Mouse (Mus musculus): ENCODE data around the gene Zmiz1. TPM values are rescaled to one million over a fixed set of nuclear protein-coding genes. Genes with fewer than 3 reads are reported as not detected.

The Zmiz1 gene
- polyA plus RNA-seq, 1 experiment from 2014 or later, result 42.2 TPM

- H3K27me3 ChIP-seq (ENCODE audit: low read depth, poor library complexity, severe bottlenecking), result no peaks in the 10 kb centered on the region; the same call in 1 of the 2 replicates
- WGBS, result under 1% methylated on average over 31 of the region's 31 CpGs
- peak overlapping the region; percentile 99 for H3K27ac ChIP-seq (replicated peaks)
- peak; percentile 88 for DNase-seq (ENCODE audit: low spot score)
- H3K4me3 ChIP-seq, result peak overlapping the region; percentile 91
- H3K36me3 ChIP-seq, result peaks cover 18% of the 10 kb centered on the region
- H3K9me3 ChIP-seq (replicated peaks), result no peaks in the 10 kb centered on the region
- peaks cover 96% of the 10 kb centered on the region for H3K4me1 ChIP-seq
These were observed 147.6 kb downstream of the Zmiz1 start for GRCm38 (mm10) chr14:25606372-25607140.

- H3K27ac ChIP-seq (replicated peaks), result peak overlapping the region; percentile 99
- WGBS, result under 1% methylated on average over 85 of the region's 103 CpGs
- no peaks in the 10 kb centered on the region for H3K9me3 ChIP-seq (replicated peaks)
- peak; percentile 83 for DNase-seq (ENCODE audit: low spot score)
- no peaks in the 10 kb centered on the region; the same call in 1 of the 2 replicates for H3K27me3 ChIP-seq (ENCODE audit: low read depth, poor library complexity, severe bottlenecking)
- H3K4me3 ChIP-seq, result peak overlapping the region; percentile 91
- peaks cover 26% of the 10 kb centered on the region for H3K36me3 ChIP-seq
- peaks cover 96% of the 10 kb centered on the region for H3K4me1 ChIP-seq
These were observed 148.4 kb downstream of the Zmiz1 start for GRCm38 (mm10) chr14:25607141-25607967.

GRCm38 (mm10) chr14:25607968-25608491 lies 149.0 kb downstream of the Zmiz1 start:
- 1% methylated on average over 53 of the region's 53 CpGs for WGBS
- Histone ChIP-seq H3K4me1 (peaks cover 96% of the 10 kb centered on the region), H3K4me3 (peak overlapping the region; percentile 91), H3K9me3 (replicated peaks) (no peaks in the 10 kb centered on the region), H3K27ac (replicated peaks) (peak overlapping the region; percentile 99), H3K36me3 (peaks cover 28% of the 10 kb centered on the region), H3K27me3 (ENCODE audit: low read depth, poor library complexity, severe bottlenecking) (no peaks in the 10 kb centered on the region)
- DNase-seq (ENCODE audit: low spot score), result peak; percentile 74

GRCm38 (mm10) chr14:25608618-25609017 lies 149.6 kb downstream of the Zmiz1 start:
- peak; percentile 30 for DNase-seq (ENCODE audit: low spot score)

GRCm38 (mm10) chr14:25609355-25609754 lies 150.4 kb downstream of the Zmiz1 start:
- peaks cover 87% of the 10 kb centered on the region for H3K4me1 ChIP-seq
- H3K4me3 ChIP-seq, result peak overlapping the region; percentile 32
- no peak overlapping the region; the same call in 1 of the 2 replicates for H3K27ac ChIP-seq (replicated peaks)
- H3K27me3 ChIP-seq (ENCODE audit: low read depth, poor library complexity, severe bottlenecking), result no peaks in the 10 kb centered on the region
- peaks cover 37% of the 10 kb centered on the region for H3K36me3 ChIP-seq
- no peak for DNase-seq (ENCODE audit: low spot score)
- 68% methylated on average over 7 of the region's 7 CpGs for whole genome bisulfite sequencing
- H3K9me3 ChIP-seq (replicated peaks), result no peaks in the 10 kb centered on the region

More at GRCm38 (mm10) chr14:25608618-25609017, 149.6 kb downstream of the Zmiz1 start:
- Histone ChIP-seq H3K9me3 (replicated peaks) (no peaks in the 10 kb centered on the region), H3K27me3 (ENCODE audit: low read depth, poor library complexity, severe bottlenecking) (no peaks in the 10 kb centered on the region), H3K4me3 (peak overlapping the region; percentile 91), H3K4me1 (peaks cover 94% of the 10 kb centered on the region), H3K36me3 (peaks cover 31% of the 10 kb centered on the region), H3K27ac (replicated peaks) (peak overlapping the region; percentile 99)
- WGBS, result 13% methylated on average over 4 of the region's 4 CpGs

- Histone ChIP-seq H3K4me3 (peak overlapping the region; percentile 32; the same call in 1 of the 2 replicates), H3K4me1 (peaks cover 87% of the 10 kb centered on the region), H3K36me3 (peaks cover 49% of the 10 kb centered on the region), H3K9me3 (replicated peaks) (no peaks in the 10 kb centered on the region), H3K27ac (replicated peaks) (peak overlapping the region; percentile 14), H3K27me3 (ENCODE audit: low read depth, poor library complexity, severe bottlenecking) (no peaks in the 10 kb centered on the region)
- WGBS, result 77% methylated on average over 14 of the region's 14 CpGs
- DNase-seq (ENCODE audit: low spot score), result no peak
These were observed 151.6 kb downstream of the Zmiz1 start for GRCm38 (mm10) chr14:25610396-25611158.

GRCm38 (mm10) chr14:25611159-25611697 lies 152.2 kb downstream of the Zmiz1 start:
- Histone ChIP-seq H3K36me3 (peaks cover 55% of the 10 kb centered on the region), H3K27ac (replicated peaks) (peak overlapping the region; percentile 14), H3K4me3 (peak overlapping the region; percentile 32; the same call in 1 of the 2 replicates), H3K9me3 (replicated peaks) (no peaks in the 10 kb centered on the region), H3K27me3 (ENCODE audit: low read depth, poor library complexity, severe bottlenecking) (no peaks in the 10 kb centered on the region), H3K4me1 (peaks cover 87% of the 10 kb centered on the region)
- DNase-seq (ENCODE audit: low spot score), result no peak
- 76% methylated on average over 9 of the region's 9 CpGs for WGBS

- peaks cover 64% of the 10 kb centered on the region for H3K36me3 ChIP-seq
- H3K27ac ChIP-seq (replicated peaks), result no peak overlapping the region
- H3K4me3 ChIP-seq, result no peak overlapping the region
- peaks cover 87% of the 10 kb centered on the region for H3K4me1 ChIP-seq
- no peak for DNase-seq (ENCODE audit: low spot score)
- no peaks in the 10 kb centered on the region for H3K9me3 ChIP-seq (replicated peaks)
- no peaks in the 10 kb centered on the region for H3K27me3 ChIP-seq (ENCODE audit: low read depth, poor library complexity, severe bottlenecking)
- 87% methylated on average over 10 of the region's 10 CpGs for WGBS
These were observed 153.1 kb downstream of the Zmiz1 start for GRCm38 (mm10) chr14:25611815-25612698.

- peaks cover 81% of the 10 kb centered on the region for H3K4me1 ChIP-seq
- H3K9me3 ChIP-seq (replicated peaks), result no peaks in the 10 kb centered on the region
- 90% methylated on average over 8 of the region's 8 CpGs for WGBS
- H3K27me3 ChIP-seq (ENCODE audit: low read depth, poor library complexity, severe bottlenecking), result no peaks in the 10 kb centered on the region
- no peak for DNase-seq (ENCODE audit: low spot score)
- no peak overlapping the region for H3K4me3 ChIP-seq
- no peak overlapping the region for H3K27ac ChIP-seq (replicated peaks)
- peaks cover 83% of the 10 kb centered on the region for H3K36me3 ChIP-seq
These were observed 155.1 kb downstream of the Zmiz1 start for GRCm38 (mm10) chr14:25613942-25614575.

- H3K36me3 ChIP-seq, result peaks cover 85% of the 10 kb centered on the region
- no peaks in the 10 kb centered on the region for H3K27me3 ChIP-seq (ENCODE audit: low read depth, poor library complexity, severe bottlenecking)
- H3K4me1 ChIP-seq, result peaks cover 83% of the 10 kb centered on the region
- no peaks in the 10 kb centered on the region for H3K9me3 ChIP-seq (replicated peaks)
- H3K4me3 ChIP-seq, result no peak overlapping the region
- no peak for DNase-seq (ENCODE audit: low spot score)
- 0 out of 2 replicates have a peak overlapping the region, but pooled peaks have one; percentile 7 for H3K27ac ChIP-seq (replicated peaks)
- WGBS, result 73% methylated on average over 5 of the region's 5 CpGs
These were observed 155.7 kb downstream of the Zmiz1 start for GRCm38 (mm10) chr14:25614684-25615083.

GRCm38 (mm10) chr14:25615602-25616001 lies 156.6 kb downstream of the Zmiz1 start:
- WGBS, result 83% methylated on average over 8 of the region's 8 CpGs
- DNase-seq (ENCODE audit: low spot score), result no peak
- Histone ChIP-seq H3K27me3 (ENCODE audit: low read depth, poor library complexity, severe bottlenecking) (no peaks in the 10 kb centered on the region), H3K9me3 (replicated peaks) (no peaks in the 10 kb centered on the region), H3K4me1 (peaks cover 83% of the 10 kb centered on the region), H3K27ac (replicated peaks) (peak overlapping the region; percentile 57), H3K4me3 (no peak overlapping the region), H3K36me3 (peaks cover 88% of the 10 kb centered on the region)
